Mouse (Mus musculus): ENCODE results near the gene Gm21209. TPM values are rescaled to one million over a fixed set of nuclear protein-coding genes. Genes with fewer than 3 reads are reported as not detected.
"Not testable (repeated sequence)": the region's sequence is repeated elsewhere in the genome, so short reads cannot be mapped to it uniquely, and the experiment has no call there.

The Gm21209 gene
- polyA plus RNA-seq (2017; shearing (Covaris generic)): not detected

DNA sequence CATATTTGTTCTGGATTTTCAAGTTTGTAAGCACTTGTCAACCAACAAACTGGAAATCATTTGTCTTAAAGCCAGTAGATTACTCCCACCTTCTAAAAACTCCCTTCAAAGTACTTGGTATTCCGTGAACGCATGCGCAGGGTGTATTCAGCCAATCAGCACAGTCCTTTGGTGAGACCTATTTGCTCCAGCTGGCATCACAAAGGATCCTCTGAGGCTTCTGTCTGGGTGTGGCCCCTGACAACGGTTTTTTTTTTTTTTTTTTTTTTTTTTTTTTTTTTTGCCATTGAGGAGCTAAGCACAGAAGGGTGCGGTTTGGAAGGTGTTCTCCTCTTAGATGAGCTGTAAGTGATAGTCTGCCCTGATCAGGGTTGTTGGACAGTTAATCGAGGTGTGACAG is at the start of gene Gm21209:
Gene Gm21209, plus strand, starts transcription at position 301 of the 400 bp plus-strand sequence.
- not testable (repeated sequence) for ATAC-seq
